Mouse (Mus musculus) embryonic facial prominence, embryonic 14.5 days (tissue): Measurements from ENCODE around the gene Ddx6. TPM values are rescaled to one million over a fixed set of nuclear protein-coding genes. Genes with fewer than 3 reads are reported as not detected.

Experiments used
- ATAC-seq: fragments of 200-750 bp; cut with Nextera tagmentation; 2 replicates; pipeline ENCODE4 v1.8.0; 2017; ENCODE audit warnings: low read depth, moderate number of reproducible peaks, moderate TSS enrichment
- DNase-seq: peaks from one replicate; pipeline ENCODE4 v3.0.0-alpha.2; 2015; ENCODE audit warnings: low spot score
- H3K27ac ChIP-seq: fragments of 300-500 bp; sonication (generic); replicated peaks from 2 replicates; pipeline ENCODE4 v1.5.1; 2014; ENCODE audit warnings: low read depth, mild to moderate bottlenecking, low read length, moderate library complexity
- H3K27me3 ChIP-seq: fragments of 300-500 bp; sonication (generic); replicated peaks from 2 replicates; pipeline ENCODE4 v1.6.1; 2014; ENCODE audit warnings: low read length; ENCODE audit not compliant: control insufficient read depth, insufficient read depth
- H3K36me3 ChIP-seq: fragments of 300-500 bp; sonication (generic); 2 replicates; pipeline ENCODE4 v1.6.1; 2014; ENCODE audit warnings: low read length, mixed read lengths; ENCODE audit not compliant: control insufficient read depth, insufficient read depth
- H3K4me1 ChIP-seq: fragments of 300-500 bp; sonication (generic); 2 replicates; pipeline ENCODE4 v1.6.1; 2014; ENCODE audit warnings: antibody characterized with exemption, low read length; ENCODE audit not compliant: control insufficient read depth, insufficient read depth
- H3K4me2 ChIP-seq: fragments of 300-500 bp; sonication (generic); 2 replicates; pipeline ENCODE4 v1.6.1; 2014; ENCODE audit warnings: low read depth, mild to moderate bottlenecking, low read length, moderate library complexity, mixed read lengths
- H3K4me3 ChIP-seq: fragments of 300-500 bp; sonication (generic); 2 replicates; pipeline ENCODE4 v1.5.1; 2014; ENCODE audit warnings: low read depth, mild to moderate bottlenecking, low read length
- H3K9ac ChIP-seq: fragments of 300-500 bp; sonication (generic); 2 replicates; pipeline ENCODE4 v1.6.1; 2014; ENCODE audit warnings: low read depth, mild to moderate bottlenecking, low read length, moderate library complexity, mixed read lengths
- H3K9me3 ChIP-seq: fragments of 300-500 bp; sonication (generic); 2 replicates; pipeline ENCODE4 v1.6.1; 2016; ENCODE audit warnings: low read length; ENCODE audit not compliant: control insufficient read depth
- WGBS: fragments of 180-500 bp; shearing (Covaris S2); extraction: QIAGEN DNeasy Blood & Tissue Kit; methylation state at CpG from one replicate; pipeline ENCODE4 v1.1.7; 2014; 5-methylcytosine and 5-hydroxymethylcytosine counted together
- polyA plus RNA-seq: library from polyadenylated mRNA; unstranded; fragments of >200 nt; fragmentation: Nextera tagmentation; extraction: Ambion mirVana; gene quantifications from 2 replicates; pipeline ENCODE4 v1.2.1, GENCODE M21; 2014

Gene Ddx6
- polyA plus RNA-seq, 1 experiment from 2014 or later, result 16.1 TPM

- 40% methylated on average over 9 of the region's 9 CpGs for WGBS
- Histone ChIP-seq H3K9ac (no peak overlapping the region), H3K4me3 (no peak overlapping the region), H3K4me1 (no peaks in the 10 kb centered on the region), H3K4me2 (no peak overlapping the region), H3K9me3 (0 out of 2 replicates have a peak, but pooled peaks cover 5% of the 10 kb centered on the region), H3K27me3 (no peaks in the 10 kb centered on the region), H3K36me3 (no peaks in the 10 kb centered on the region), H3K27ac (no peak overlapping the region)
- DNase-seq (no peak), ATAC-seq (no peak)
Measured at GRCm38 (mm10) chr9:44588605-44589004, 16.1 kb upstream of the Ddx6 start.

GRCm38 (mm10) chr9:44589095-44589494, 15.6 kb upstream of the Ddx6 start:
- no peak overlapping the region for H3K9ac ChIP-seq
- no peak overlapping the region for H3K4me3 ChIP-seq
- ATAC-seq (no peak), DNase-seq (no peak)
- H3K27ac ChIP-seq, result no peak overlapping the region
- H3K4me2 ChIP-seq, result no peak overlapping the region
- 0 out of 2 replicates have a peak, but pooled peaks cover under 1% of the 10 kb centered on the region for H3K9me3 ChIP-seq
- H3K27me3 ChIP-seq, result no peaks in the 10 kb centered on the region
- H3K36me3 ChIP-seq, result no peaks in the 10 kb centered on the region
- no peaks in the 10 kb centered on the region for H3K4me1 ChIP-seq

- 23% methylated on average over 2 of the region's 2 CpGs for WGBS
- Histone ChIP-seq H3K4me2 (no peak overlapping the region), H3K9ac (no peak overlapping the region), H3K27ac (no peak overlapping the region), H3K36me3 (no peaks in the 10 kb centered on the region), H3K9me3 (no peaks in the 10 kb centered on the region), H3K27me3 (no peaks in the 10 kb centered on the region), H3K4me3 (no peak overlapping the region), H3K4me1 (no peaks in the 10 kb centered on the region)
- DNase-seq (no peak), ATAC-seq (no peak)
Measured at GRCm38 (mm10) chr9:44590969-44591368, 13.7 kb upstream of the Ddx6 start.

- no peaks in the 10 kb centered on the region for H3K27me3 ChIP-seq
- H3K27ac ChIP-seq, result no peak overlapping the region
- no peaks in the 10 kb centered on the region for H3K9me3 ChIP-seq
- ATAC-seq (no peak), DNase-seq (no peak)
- no peaks in the 10 kb centered on the region for H3K36me3 ChIP-seq
- H3K9ac ChIP-seq, result no peak overlapping the region
- 72% methylated on average over 7 of the region's 7 CpGs for WGBS
- H3K4me2 ChIP-seq, result no peak overlapping the region
- H3K4me3 ChIP-seq, result no peak overlapping the region
- no peaks in the 10 kb centered on the region for H3K4me1 ChIP-seq
Measured at GRCm38 (mm10) chr9:44591595-44592188, 13.0 kb upstream of the Ddx6 start.

GRCm38 (mm10) chr9:44593221-44593620, 11.5 kb upstream of the Ddx6 start:
- H3K4me2 ChIP-seq, result no peak overlapping the region
- no peaks in the 10 kb centered on the region for H3K4me1 ChIP-seq
- H3K9ac ChIP-seq, result no peak overlapping the region
- DNase-seq (no peak), ATAC-seq (no peak)
- no peaks in the 10 kb centered on the region for H3K9me3 ChIP-seq
- no peaks in the 10 kb centered on the region for H3K36me3 ChIP-seq
- no peaks in the 10 kb centered on the region for H3K27me3 ChIP-seq
- 83% methylated on average over 4 of the region's 4 CpGs for WGBS
- H3K4me3 ChIP-seq, result no peak overlapping the region
- no peak overlapping the region for H3K27ac ChIP-seq

- no peaks in the 10 kb centered on the region for H3K36me3 ChIP-seq
- no peak for ATAC-seq
- no peak for DNase-seq
- no peak overlapping the region for H3K4me3 ChIP-seq
- H3K4me1 ChIP-seq, result peaks cover 4% of the 10 kb centered on the region
- no peaks in the 10 kb centered on the region for H3K27me3 ChIP-seq
- no peaks in the 10 kb centered on the region for H3K9me3 ChIP-seq
- H3K27ac ChIP-seq, result no peak overlapping the region
- 81% methylated on average over 4 of the region's 4 CpGs for WGBS
- no peak overlapping the region for H3K9ac ChIP-seq
- H3K4me2 ChIP-seq, result no peak overlapping the region
Measured at GRCm38 (mm10) chr9:44593886-44594285, 10.8 kb upstream of the Ddx6 start.

GRCm38 (mm10) chr9:44594901-44595536, 9.7 kb upstream of the Ddx6 start:
- ATAC-seq, result no peak
- no peak overlapping the region for H3K4me2 ChIP-seq
- no peak overlapping the region for H3K4me3 ChIP-seq
- H3K9ac ChIP-seq, result no peak overlapping the region
- H3K36me3 ChIP-seq, result no peaks in the 10 kb centered on the region
- WGBS, result 80% methylated on average over 9 of the region's 9 CpGs
- H3K9me3 ChIP-seq, result no peaks in the 10 kb centered on the region
- DNase-seq, result no peak
- H3K4me1 ChIP-seq, result peaks cover 11% of the 10 kb centered on the region
- no peak overlapping the region for H3K27ac ChIP-seq
- H3K27me3 ChIP-seq, result no peaks in the 10 kb centered on the region

- no peak overlapping the region for H3K4me3 ChIP-seq
- H3K4me2 ChIP-seq, result no peak overlapping the region
- DNase-seq (no peak), ATAC-seq (no peak)
- H3K9ac ChIP-seq, result no peak overlapping the region
- H3K36me3 ChIP-seq, result no peaks in the 10 kb centered on the region
- no peak overlapping the region for H3K27ac ChIP-seq
- no peaks in the 10 kb centered on the region for H3K9me3 ChIP-seq
- no peaks in the 10 kb centered on the region for H3K27me3 ChIP-seq
- WGBS, result 87% methylated on average over 1 of the region's 1 CpGs
- peaks cover 11% of the 10 kb centered on the region for H3K4me1 ChIP-seq
Measured at GRCm38 (mm10) chr9:44595537-44595930, 9.2 kb upstream of the Ddx6 start.

GRCm38 (mm10) chr9:44597742-44598141, 7.0 kb upstream of the Ddx6 start:
- Histone ChIP-seq H3K27ac (no peak overlapping the region), H3K9me3 (no peaks in the 10 kb centered on the region), H3K4me1 (peaks cover 11% of the 10 kb centered on the region), H3K27me3 (no peaks in the 10 kb centered on the region), H3K4me2 (no peak overlapping the region), H3K4me3 (no peak overlapping the region), H3K9ac (no peak overlapping the region), H3K36me3 (no peaks in the 10 kb centered on the region)
- ATAC-seq (no peak), DNase-seq (no peak)
- 82% methylated on average over 2 of the region's 2 CpGs for WGBS
